In the genomic region with DNA sequence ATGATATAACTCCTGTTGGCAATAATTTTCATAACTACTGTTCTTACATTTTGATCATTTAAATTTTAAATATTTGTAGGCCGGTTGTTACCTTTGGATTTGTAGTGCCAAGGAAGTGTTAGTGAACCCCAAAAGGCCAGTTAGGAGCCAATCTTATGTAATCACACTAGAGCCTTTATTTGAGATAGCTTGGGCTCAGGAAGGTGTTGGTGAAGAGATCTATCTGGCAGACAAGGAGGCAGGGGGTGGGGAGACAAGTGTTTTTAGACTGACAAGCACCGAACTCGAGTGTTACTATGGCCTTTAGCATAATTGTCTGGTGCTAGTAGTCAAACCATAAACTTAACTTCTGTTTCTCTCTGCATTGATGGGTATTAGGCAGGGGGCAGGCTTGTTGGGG, we compare ENCODE assay signal across 16 mouse cellular contexts.
"Had no signal": no experiment of that assay in that cellular context is flagged by ENCODE, and none has a peak within 500 bp of the region (broad histone marks: within the 10 kb centered on the region; RNA-seq: fewer than 3 reads in every experiment).

No protein-coding gene starts in this region.

- H3K9ac ChIP-seq: neural tube, embryonic 13.5 days; neural tube, embryonic 15.5 days; stomach, embryonic 15.5 days had no signal

- H3K4me1 ChIP-seq: neural tube, embryonic 13.5 days; neural tube, embryonic 15.5 days; stomach, embryonic 15.5 days had no signal

- H3K27me3 ChIP-seq: neural tube, embryonic 13.5 days; neural tube, embryonic 15.5 days; stomach, embryonic 15.5 days had no signal

- H3K27ac ChIP-seq: neural tube, embryonic 13.5 days; neural tube, embryonic 15.5 days; stomach, embryonic 15.5 days; stomach, postnatal 0 days had no signal

- H3K4me3 ChIP-seq: neural tube, embryonic 13.5 days; neural tube, embryonic 15.5 days; stomach, embryonic 15.5 days had no signal

- H3K36me3 ChIP-seq: neural tube, embryonic 13.5 days; neural tube, embryonic 15.5 days; stomach, embryonic 15.5 days had no signal

- H3K4me2 ChIP-seq: neural tube, embryonic 13.5 days; neural tube, embryonic 15.5 days; stomach, embryonic 15.5 days had no signal

- H3K9me3 ChIP-seq: neural tube, embryonic 13.5 days; neural tube, embryonic 15.5 days; stomach, embryonic 15.5 days had no signal

- DNase-seq: retina, postnatal 1 day; right cerebral cortex, adult 18-20 months; right cerebral cortex, postnatal 14 days; right cerebral cortex, postnatal 25 days; right cerebral cortex, postnatal 4 days; spleen, adult 18-20 months; thymus, adult 18-20 months; thymus, adult 2 months; thymus, postnatal 14 days; thymus, postnatal 25 days; thymus, postnatal 36 days; thymus, postnatal 4 days had no signal
